Mouse (Mus musculus) erythroblast, adult 5-6 weeks (primary cell): ENCODE measurements around the gene Tubb2b. TPM values are rescaled to one million over a fixed set of nuclear protein-coding genes. Genes with fewer than 3 reads are reported as not detected.
A peak's percentile ranks its signal among the peaks of the same experiment; 100 is the strongest.

ENCODE experiments used
- ATAC-seq: replicated peaks from 2 replicates; pipeline ENCODE4 v1.8.0; 2016; ENCODE audit warnings: moderate number of reproducible peaks, mild to moderate bottlenecking, moderate TSS enrichment, inconsistent platforms; ENCODE audit not compliant: poor library complexity, low FRiP score, severe bottlenecking
- total RNA-seq, 2 experiments: library from RNA; stranded (forward) in 1 of 2; stranded (reverse) in 1 of 2; fragments of 150-400 nt in 1 of 2; fragments of 200-764, 138-1000 nt in 1 of 2; gene quantifications; 2 replicates each; pipeline versions ENCODE4 v1.2.3 to v1.2.4; 2015 to 2017; ENCODE audit warnings: low replicate concordance in 2 of 2

Tubb2b gene
- total RNA-seq, 2 experiments from 2014 or later: not detected

DNA sequence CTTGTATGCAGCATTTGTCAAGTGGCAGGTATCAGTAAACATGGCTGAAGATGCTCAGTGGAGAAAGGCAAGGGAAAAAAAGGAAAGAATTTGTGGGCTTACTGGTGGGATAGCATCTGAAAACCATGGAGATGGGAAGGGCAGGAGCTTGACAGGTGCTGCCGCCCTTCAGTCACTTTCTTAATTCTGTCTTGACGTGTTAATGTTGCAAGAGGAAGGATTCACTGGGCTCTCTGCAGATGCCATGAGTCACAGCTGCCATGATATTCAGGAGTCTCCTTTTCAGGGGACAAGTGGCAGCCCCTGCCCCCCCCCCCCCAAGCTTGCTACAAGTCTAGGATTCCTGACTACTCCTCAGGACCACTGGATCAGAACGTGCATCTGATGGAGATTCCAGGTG, 18.4 kb downstream of the Tubb2b start:
- ATAC-seq: no peak

DNA sequence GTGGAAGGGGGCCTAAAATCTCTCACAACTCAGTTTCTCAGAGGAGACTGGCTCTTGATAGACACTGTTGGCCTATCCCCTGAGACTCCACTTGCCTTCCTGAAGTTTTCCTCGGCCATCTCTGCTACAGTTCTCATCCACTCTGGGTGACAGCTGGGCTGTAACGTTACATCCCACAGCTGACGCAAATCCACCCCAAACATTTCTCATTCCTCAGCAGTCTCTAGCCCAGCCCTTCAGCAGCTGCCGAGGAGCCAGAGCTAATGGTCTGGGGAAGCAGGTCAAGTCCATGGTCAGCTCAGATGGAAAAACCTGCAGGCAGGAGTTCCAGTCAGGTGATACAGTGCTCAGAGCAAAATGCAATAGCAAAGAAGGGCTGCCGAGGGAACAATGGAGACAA, 19.2 kb downstream of the Tubb2b start:
- ATAC-seq: no peak

- no peak for ATAC-seq
Observed at GRCm38 (mm10) chr13:34109677-34110058, 20.6 kb downstream of the Tubb2b start.

- ATAC-seq: no peak
Observed at GRCm38 (mm10) chr13:34109035-34109676, 21.1 kb downstream of the Tubb2b start.

- no peak for ATAC-seq
Observed at GRCm38 (mm10) chr13:34106999-34107398, 23.3 kb downstream of the Tubb2b start.

DNA sequence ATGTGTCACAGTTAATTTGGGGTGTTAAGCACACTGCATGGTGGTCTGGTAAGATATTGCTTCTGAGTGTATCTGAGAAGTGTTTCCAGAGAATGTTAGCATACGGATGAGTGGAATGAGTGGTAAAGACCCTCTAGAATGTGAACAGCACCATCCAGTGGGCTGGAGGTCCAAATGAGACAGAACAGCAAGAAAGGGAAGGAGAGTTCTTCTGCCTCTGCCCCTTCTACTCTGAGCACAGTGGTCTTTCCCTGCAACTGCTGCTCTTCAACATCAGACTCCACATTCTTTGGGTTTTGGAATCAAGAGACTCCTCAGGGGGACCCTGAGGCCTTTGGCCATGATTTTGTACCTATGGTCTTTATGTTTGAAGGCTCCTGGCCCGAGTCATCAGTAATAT, 24.0 kb downstream of the Tubb2b start:
- ATAC-seq: no peak

GRCm38 (mm10) chr13:34105364-34105763, 24.9 kb downstream of the Tubb2b start:
- ATAC-seq: no peak

DNA sequence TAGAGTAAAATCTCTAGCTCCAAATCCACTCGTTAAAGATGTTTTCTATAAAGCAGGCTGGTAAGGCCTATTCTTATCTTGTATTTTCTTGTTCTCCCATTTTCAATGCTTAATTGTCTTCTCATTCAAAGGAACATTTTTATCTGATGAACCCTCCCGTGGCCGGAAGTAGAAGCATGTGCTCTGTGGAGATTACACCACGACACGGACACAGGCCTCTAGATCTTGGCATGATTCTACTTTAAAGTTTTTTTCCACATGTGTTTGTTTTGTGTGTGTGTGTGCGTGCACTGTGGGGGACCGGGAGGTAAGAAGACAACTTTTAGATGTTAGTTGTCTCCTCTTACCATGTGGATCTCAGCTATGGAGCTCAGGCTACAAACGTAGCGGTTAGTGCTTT, 28.4 kb downstream of the Tubb2b start:
- no peak for ATAC-seq

- ATAC-seq: 0 out of 2 replicates have a peak, but pooled peaks have one; percentile 66
Observed at GRCm38 (mm10) chr13:34101247-34101646, 29.0 kb downstream of the Tubb2b start.

GRCm38 (mm10) chr13:34100733-34101132, 29.5 kb downstream of the Tubb2b start:
- peak; percentile 72 for ATAC-seq

DNA sequence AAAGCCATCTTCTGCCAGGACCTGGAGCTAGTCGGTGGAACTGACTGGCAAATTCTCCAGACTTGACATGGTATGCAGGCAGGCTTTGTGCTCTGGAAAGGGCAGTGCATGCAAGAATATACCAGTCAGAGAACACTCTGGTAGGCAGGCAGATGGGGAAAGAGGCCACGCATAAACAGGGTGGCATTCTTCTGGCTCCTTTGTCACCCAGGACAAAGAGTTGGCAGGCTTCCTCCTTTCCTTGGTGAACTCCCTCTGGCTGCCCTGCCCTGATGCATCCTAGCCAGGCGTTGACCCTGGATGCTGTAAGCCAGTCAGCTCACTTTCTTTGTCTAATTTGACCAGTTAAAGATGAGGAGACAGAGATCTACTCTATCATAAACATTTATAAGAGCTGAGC, 33.2 kb downstream of the Tubb2b start:
- no peak for ATAC-seq

- ATAC-seq: no peak
Observed at GRCm38 (mm10) chr13:34096455-34096854, 33.8 kb downstream of the Tubb2b start.

DNA sequence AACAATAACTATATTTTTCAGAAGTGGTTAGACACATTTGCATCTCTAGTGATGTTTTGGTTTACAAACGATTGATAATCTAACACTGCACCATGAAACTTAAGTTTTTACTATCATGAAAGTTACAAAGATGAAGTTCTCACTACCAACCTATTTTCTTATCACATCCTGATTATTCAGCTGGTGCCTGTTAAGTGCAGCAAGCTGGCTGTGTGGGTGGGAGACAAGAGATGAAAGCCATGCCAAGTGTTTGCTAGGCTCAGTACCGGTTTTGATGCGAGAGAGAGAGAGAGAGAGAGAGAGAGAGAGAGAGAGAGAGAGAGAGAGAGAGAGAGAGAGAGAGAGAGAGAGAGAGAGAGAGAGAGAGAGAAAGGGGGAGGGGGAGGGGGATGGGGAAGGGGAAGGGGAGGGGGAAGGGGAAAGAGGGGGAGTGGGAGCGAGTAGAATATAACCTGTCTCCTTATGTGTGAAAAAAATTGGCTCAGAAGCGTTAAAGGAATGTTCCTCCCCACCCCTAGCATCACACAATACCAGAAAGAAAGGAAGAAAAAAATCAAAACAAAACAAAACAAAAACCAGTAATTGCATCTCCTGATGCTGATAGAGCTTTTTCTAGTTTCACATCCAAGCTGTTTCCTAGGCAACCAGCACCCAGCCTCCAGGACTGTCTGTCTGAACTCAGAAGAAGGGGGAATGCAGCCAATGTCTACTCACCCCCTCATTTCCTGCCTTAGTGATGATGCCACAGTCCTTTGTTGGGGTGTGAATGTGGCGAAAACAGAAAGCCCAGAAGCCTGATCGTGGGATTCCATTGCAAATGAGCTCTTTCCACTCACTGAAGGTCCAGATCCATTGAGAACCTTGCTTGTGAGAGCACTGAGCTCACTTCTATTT, 34.5 kb downstream of the Tubb2b start:
- ATAC-seq: no peak

GRCm38 (mm10) chr13:34089358-34089757, 40.9 kb downstream of the Tubb2b start:
- no peak for ATAC-seq

- ATAC-seq: no peak
Observed at GRCm38 (mm10) chr13:34088871-34089288, 41.4 kb downstream of the Tubb2b start.

DNA sequence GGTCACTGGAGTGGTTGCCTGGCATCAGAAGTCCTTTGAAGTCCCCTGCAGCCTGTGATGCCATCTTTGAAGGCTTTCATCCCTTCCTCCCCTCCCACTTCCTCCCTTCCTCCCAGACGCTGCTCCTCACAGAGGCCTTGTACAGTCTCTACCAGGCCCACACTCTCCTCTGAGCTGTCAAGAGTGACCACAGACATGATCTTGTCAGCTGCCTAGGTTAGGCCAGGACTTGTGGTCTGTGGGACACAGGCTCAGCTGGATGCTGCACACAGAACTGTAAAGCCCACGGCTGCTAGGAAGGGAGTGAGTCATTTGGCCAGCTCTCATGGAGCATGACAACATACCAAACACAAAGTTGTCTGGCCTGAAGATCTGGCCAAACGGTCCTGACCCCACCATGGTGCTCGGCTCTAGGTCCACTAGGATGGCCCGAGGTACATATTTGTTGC, 42.0 kb downstream of the Tubb2b start:
- peak; percentile 63 for ATAC-seq

- 0 out of 2 replicates have a peak, but pooled peaks have one; percentile 50 for ATAC-seq
Observed at GRCm38 (mm10) chr13:34087052-34087812, 43.0 kb downstream of the Tubb2b start.

DNA sequence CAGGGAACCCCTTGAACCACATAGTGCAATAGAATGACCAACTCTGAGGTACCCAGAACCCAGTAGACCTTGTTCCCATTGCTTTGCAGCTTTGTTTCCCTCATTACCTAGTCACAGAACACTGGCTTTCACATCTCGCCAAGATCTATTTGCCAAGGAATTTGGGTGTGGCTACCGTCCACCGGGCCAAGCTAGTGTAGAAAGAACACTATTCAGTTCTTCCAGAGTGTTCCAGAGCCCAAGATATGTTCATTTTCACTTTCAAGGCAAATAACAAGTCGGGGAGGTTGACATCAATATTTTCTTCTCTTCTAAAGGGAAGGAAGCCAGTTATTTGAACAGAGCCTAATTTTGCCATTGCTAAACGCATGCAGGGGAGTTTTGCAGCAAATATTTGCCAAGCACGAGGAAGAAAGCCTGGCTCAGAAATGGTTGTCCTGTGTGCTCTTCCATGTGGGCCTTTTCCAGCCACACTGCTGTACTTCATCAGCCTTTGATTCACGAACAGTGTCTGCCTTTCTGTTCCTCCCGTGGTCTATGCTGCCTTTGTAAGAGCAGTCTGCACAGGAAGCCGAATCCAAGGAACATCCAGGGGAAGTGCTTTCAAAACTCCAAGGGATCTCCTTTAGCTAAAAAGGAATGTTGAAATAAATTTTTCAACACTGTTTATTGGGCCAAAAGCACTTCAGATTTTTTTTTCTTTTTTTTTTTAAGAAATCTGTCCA, 46.1 kb downstream of the Tubb2b start:
- ATAC-seq: no peak

DNA sequence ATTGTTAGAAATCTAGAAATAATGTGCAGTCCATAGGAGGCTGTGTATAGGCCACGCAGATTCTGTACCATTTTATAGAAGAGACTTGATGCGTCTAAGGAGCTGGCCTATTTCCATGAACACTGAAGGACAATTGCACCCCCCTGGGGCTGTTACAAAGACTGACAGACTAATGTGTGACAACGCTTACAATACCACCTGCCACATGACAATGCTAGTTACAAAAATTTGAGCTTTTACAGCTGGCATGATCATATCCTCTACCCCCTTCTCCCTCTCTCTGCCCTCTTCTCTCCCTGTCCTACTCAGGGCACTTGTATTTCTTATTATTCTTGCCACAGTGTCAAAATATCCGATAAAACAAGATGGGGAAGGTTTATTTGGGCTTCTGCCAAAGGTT, 48.3 kb downstream of the Tubb2b start:
- no peak for ATAC-seq

GRCm38 (mm10) chr13:34079801-34080200, 50.5 kb downstream of the Tubb2b start:
- no peak for ATAC-seq
